ENCODE assay signal across 9 mouse cellular contexts in genomic region chr11:102096887-102097391, GRCm38 (mm10). TPM values are rescaled to one million over a fixed set of nuclear protein-coding genes. Genes with fewer than 3 reads are reported as not detected.
DNase-seq lines count a peak whose midpoint lies in the region; ATAC-seq and TF ChIP-seq lines count a peak whose summit lies in the region.
"Had no signal": no experiment of that assay in that cellular context is flagged by ENCODE, and none has a peak within 500 bp of the region (broad histone marks: within the 10 kb centered on the region; RNA-seq: fewer than 3 reads in every experiment).

No protein-coding gene starts in this region.

- H3K9me3 ChIP-seq in G1E (replicated peaks) = no peaks in the 10 kb centered on the region

- H3K27me3 ChIP-seq in G1E (ENCODE audit: insufficient read depth, low read length) = peaks cover 52% of the 10 kb centered on the region

- DNase-seq in G1E (ENCODE audit: low spot score) = peak; percentile 80
- DNase-seq in c-Kit-positive CD71-positive TER-119-negative erythroid progenitor cells, embryonic 14.5 days (ENCODE audit: low read depth) = peak; percentile 87
- peak; percentile 66 for DNase-seq in fibroblast of lung, adult 2 months (ENCODE audit: low read depth)
- peak; percentile 61 to 72 for DNase-seq in heart, postnatal 14 days
- peak; percentile 60 for DNase-seq in layer of hippocampus, adult 9-11 months
- peak; percentile 79 for DNase-seq in lung, postnatal 10 days
- DNase-seq in right cerebral cortex, adult 18-20 months = peak; percentile 74
- peak; percentile 75 for DNase-seq in urinary bladder, postnatal 25 days (ENCODE audit: low spot score)

- H3K4me1 ChIP-seq in G1E (ENCODE audit: insufficient read depth, low read depth, low read length) = peaks cover 71% of the 10 kb centered on the region

- peak overlapping the region; percentile 60; the same call in 1 of the 2 replicates for H3K4me3 ChIP-seq in G1E (ENCODE audit: low read depth, low read length)

- no peaks in the 10 kb centered on the region for H3K36me3 ChIP-seq in G1E (replicated peaks)

- intact Hi-C loops in heart, postnatal 14 days (cut with DNase I) = no loop called here

- TF ChIP-seq CTCF in G1E (IDR thresholded peaks at IDR 0.05; ENCODE audit: low read depth, low read length) = no peak

- peak; percentile 84 for ATAC-seq in G1E (ENCODE audit: extremely low read depth, insufficient number of reproducible peaks, low FRiP score, poor library complexity, severe bottlenecking)

RNA-seq across cellular contexts. Expression of gene Ppy, which starts 4.2 kb away (rescaled TPM):
- total RNA-seq in G1E (2014; fragmentation: Nextera tagmentation) = not detected in 2 replicates
- total RNA-seq in G1E (2017) = not detected in 2 replicates
- polyA plus RNA-seq in G1E (2012) = 0.16 TPM in 1 of 2 replicates, not detected in the other
- not detected for total RNA-seq in heart, postnatal 14 days (2021)
- total RNA-seq: layer of hippocampus, adult 8-10 months had no signal

RNA-seq across cellular contexts. Expression of gene Mpp2, which starts 8.6 kb away (rescaled TPM):
- total RNA-seq in G1E (2014; fragmentation: Nextera tagmentation) = 16.1 and 17.2 TPM in 2 replicates
- 3.1 and 3.4 TPM in 2 replicates for total RNA-seq in G1E (2017)
- 11.9 and 13.9 TPM in 2 replicates for polyA plus RNA-seq in G1E (2012)
- total RNA-seq in heart, postnatal 14 days (2021) = 1 to 10 TPM; 2.7 to 3.8 TPM

RNA-seq across cellular contexts. Expression of gene Pyy, which starts 10.7 kb away (rescaled TPM):
- not detected in 2 replicates for total RNA-seq in G1E (2014; fragmentation: Nextera tagmentation)
- not detected in 2 replicates for total RNA-seq in G1E (2017)
- not detected in 2 replicates for polyA plus RNA-seq in G1E (2012)
- not detected for total RNA-seq in heart, postnatal 14 days (2021)
- total RNA-seq: layer of hippocampus, adult 8-10 months had no signal

RNA-seq across cellular contexts. Expression of gene Nags, which starts 48.4 kb away (rescaled TPM):
- total RNA-seq in G1E (2014; fragmentation: Nextera tagmentation) (not detected in 2 replicates), G1E (2017) (0.06 TPM in 1 of 2 replicates, not detected in the other)
- polyA plus RNA-seq in G1E (2012) = not detected in 2 replicates
- total RNA-seq in heart, postnatal 14 days (2021) = not detected

RNA-seq across cellular contexts. Expression of gene Cd300lg, which starts 55.6 kb away (rescaled TPM):
- not detected in 2 replicates for total RNA-seq in G1E (2014; fragmentation: Nextera tagmentation)
- total RNA-seq in G1E (2017) = 0.06 TPM in 1 of 2 replicates, not detected in the other
- polyA plus RNA-seq in G1E (2012) = not detected in 2 replicates
- total RNA-seq in heart, postnatal 14 days (2021) = 10 to 100 TPM; 61.8 to 69.1 TPM
- total RNA-seq: layer of hippocampus, adult 8-10 months had no signal

Comparison
In these comparisons a context has a peak if more than half of its experiments do, and no peak if none do; other contexts are left out.
1. Peak in every context shown above with its lines: DNase-seq, ATAC-seq and H3K4me3 ChIP-seq.